Mouse (Mus musculus): Measurements from ENCODE around the gene Uqcc1. TPM values are rescaled to one million over a fixed set of nuclear protein-coding genes. Genes with fewer than 3 reads are reported as not detected.

The Uqcc1 gene
- 1.3 and 2.2 TPM in 2 replicates for polyA plus RNA-seq (2012; ENCODE audit: low replicate concordance)

DNA sequence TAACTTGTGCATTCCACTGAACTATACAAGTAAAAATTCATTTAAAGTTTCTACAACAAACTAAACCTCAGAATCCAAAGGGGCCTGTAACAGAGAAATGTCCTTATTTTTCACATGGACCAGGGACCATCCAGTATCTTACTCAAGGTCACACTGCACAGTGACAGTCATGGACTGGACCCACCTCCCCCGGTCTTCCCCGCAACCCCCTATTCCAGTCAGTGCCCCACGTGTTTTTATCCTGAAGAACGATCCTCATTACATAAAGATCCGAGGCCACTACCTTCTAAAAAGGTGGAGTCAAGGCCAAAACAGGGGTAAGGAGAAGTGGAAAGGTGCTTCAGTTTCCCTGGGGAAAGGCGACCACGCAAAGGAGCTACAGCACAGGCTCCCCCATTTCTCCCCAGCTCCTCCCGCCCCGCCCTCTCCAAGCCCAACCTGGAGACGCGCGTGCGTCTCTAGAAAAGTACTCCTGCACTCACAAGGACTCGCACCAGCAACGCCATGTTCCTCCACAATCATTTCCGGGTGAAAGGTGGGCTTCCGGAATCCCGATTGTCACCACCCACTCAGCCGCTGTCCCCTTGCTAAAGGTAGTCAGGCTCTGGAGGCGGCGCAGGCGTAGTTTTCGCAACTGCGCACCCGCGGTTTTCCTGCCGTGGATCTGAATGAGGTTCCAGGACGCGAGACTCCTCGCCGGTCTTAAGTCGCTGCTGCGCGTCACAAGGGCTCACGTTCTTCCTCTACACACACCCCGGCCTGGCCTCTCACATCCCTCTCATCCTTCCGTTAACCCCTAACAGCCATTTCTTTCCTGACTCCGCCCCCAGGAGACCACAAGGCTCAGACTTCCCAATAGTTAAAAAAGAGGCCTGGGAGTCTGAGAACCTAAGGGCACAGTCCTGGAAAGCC is at the start of gene Uqcc1:
TSS of gene Uqcc1 (minus strand) at position 780 of the 912 bp plus-strand sequence.

GRCm38 (mm10) chr2:155956134-155957059 is 26.3 kb upstream of the Uqcc1 start, which contains the start of gene Cep250:
Gene Cep250, plus strand, starts transcription at chr2:155956458.

GRCm38 (mm10) chr2:155945124-155945523 is 15.0 kb upstream of the Uqcc1 start, which contains the start of gene Gdf5:
Gene Gdf5, minus strand, starts transcription at chr2:155945367.

DNA sequence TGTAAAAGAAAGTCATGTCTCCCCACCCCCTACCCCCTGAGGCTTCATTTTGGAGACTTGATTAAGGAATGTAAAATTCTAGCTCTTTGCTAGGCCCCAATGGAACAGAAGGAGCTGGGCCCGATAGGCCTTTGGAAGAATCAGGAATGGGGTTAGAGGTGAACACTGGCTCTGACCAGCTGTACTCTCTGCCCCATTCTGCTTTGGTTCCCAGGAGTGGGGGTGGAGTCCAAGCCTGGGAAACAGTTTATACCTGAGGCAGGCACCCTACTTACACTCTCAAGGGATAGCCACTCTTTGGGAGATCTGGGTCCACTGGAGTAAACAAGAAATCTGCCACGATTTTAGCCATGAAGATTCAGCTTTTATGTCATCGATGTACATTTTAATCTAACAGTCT is 10.6 kb upstream of the Uqcc1 start, which contains the start of gene Gm15557:
TSS of gene Gm15557 (plus strand) at position 48 of the 400 bp plus-strand sequence.

GRCm38 (mm10) chr2:155834732-155835131 is 95.4 kb downstream of the Uqcc1 start, which contains the start of gene Fam83c:
Gene Fam83c, minus strand, starts transcription at chr2:155834854.

DNA sequence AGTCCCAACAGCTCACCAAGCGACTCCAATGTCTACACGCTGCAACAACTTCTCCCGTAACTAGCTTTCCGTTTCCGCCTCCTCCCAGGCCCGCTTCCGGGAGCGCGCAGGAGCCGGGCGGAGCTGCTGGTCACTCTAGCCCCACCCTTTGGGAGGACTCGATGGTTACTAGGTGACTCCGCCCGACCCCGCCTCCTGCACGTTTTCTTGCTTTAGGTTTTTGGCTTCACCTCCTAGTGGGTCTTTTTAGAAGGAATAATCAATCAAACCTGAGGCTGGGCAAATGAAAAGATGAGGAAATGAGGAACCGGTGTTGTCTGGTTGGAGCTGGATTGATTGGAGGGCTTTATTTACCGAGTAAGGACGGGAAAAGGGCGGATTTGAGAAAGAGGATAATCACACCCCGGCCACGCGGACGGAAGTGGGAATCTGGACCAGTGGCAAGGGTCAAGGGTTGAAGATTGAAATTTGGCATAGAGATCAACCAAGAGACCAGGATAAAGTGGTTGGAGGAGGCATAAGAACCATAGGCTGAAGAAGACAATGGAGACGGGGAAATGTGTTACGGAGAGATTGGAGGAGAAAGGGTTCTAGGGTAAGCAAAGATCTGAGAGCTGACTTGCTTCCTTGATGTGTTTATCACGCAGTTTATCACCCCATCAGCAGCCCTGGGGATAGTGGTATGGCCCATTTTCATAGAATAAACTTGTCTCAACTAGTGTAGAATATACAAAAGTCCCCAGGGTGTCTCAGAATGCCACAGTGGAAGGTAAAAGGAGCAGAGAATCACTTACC is 103.3 kb downstream of the Uqcc1 start, which contains the start of gene Eif6:
TSS of gene Eif6 (minus strand) at position 296 of the 795 bp plus-strand sequence.

DNA sequence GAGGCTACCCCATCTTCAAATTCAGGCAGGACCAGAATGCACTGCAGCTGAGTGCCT is 110.9 kb downstream of the Uqcc1 start, which contains the start of gene BC029722:
TSS of gene BC029722 (minus strand) at position 35 of the 57 bp plus-strand sequence.

Other genes with a start within 250 kb of the Uqcc1 start
- gene Trpc4ap, start 237.9 kb downstream of the Uqcc1 start, polyA plus RNA-seq (2012; ENCODE audit: low replicate concordance), result 112 and 131 TPM in 2 replicates
- 76.2 and 193 TPM in 2 replicates for gene Edem2, start 200.8 kb downstream of the Uqcc1 start, polyA plus RNA-seq (2012; ENCODE audit: low replicate concordance)
- not detected in 2 replicates for gene Gm17581, start 194.4 kb downstream of the Uqcc1 start, polyA plus RNA-seq (2012; ENCODE audit: low replicate concordance)
- 1.3 and 2.4 TPM in 2 replicates for gene Procr, start 179.2 kb downstream of the Uqcc1 start, polyA plus RNA-seq (2012; ENCODE audit: low replicate concordance)
- gene Mmp24, start 155.0 kb downstream of the Uqcc1 start, polyA plus RNA-seq (2012; ENCODE audit: low replicate concordance), result not detected in 2 replicates
- gene BC029722, start 110.9 kb downstream of the Uqcc1 start, polyA plus RNA-seq (2012; ENCODE audit: low replicate concordance), result 42.5 and 89.4 TPM in 2 replicates
- gene Eif6, start 103.4 kb downstream of the Uqcc1 start, polyA plus RNA-seq (2012; ENCODE audit: low replicate concordance), result 128 and 292 TPM in 2 replicates
- not detected in 2 replicates for gene Fam83c, start 95.5 kb downstream of the Uqcc1 start, polyA plus RNA-seq (2012; ENCODE audit: low replicate concordance)
- gene Gm15557, start 10.4 kb upstream of the Uqcc1 start, polyA plus RNA-seq (2012; ENCODE audit: low replicate concordance), result not detected in 2 replicates
- not detected in 2 replicates for gene Gdf5, start 15.1 kb upstream of the Uqcc1 start, polyA plus RNA-seq (2012; ENCODE audit: low replicate concordance)
- 27.5 and 34.6 TPM in 2 replicates for gene Cep250, start 26.1 kb upstream of the Uqcc1 start, polyA plus RNA-seq (2012; ENCODE audit: low replicate concordance)
- 0.07 and 0.43 TPM in 2 replicates for gene 6430550D23Rik, start 77.7 kb upstream of the Uqcc1 start, polyA plus RNA-seq (2012; ENCODE audit: low replicate concordance)
- 55.0 and 74.5 TPM in 2 replicates for gene Ergic3, start 77.7 kb upstream of the Uqcc1 start, polyA plus RNA-seq (2012; ENCODE audit: low replicate concordance)
- 0.03 and 0.06 TPM in 2 replicates for gene Fer1l4, start 122.6 kb upstream of the Uqcc1 start, polyA plus RNA-seq (2012; ENCODE audit: low replicate concordance)
- 0.55 and 1.2 TPM in 2 replicates for gene Spag4, start 134.9 kb upstream of the Uqcc1 start, polyA plus RNA-seq (2012; ENCODE audit: low replicate concordance)
- 49.8 and 73.1 TPM in 2 replicates for gene Cpne1, start 181.7 kb upstream of the Uqcc1 start, polyA plus RNA-seq (2012; ENCODE audit: low replicate concordance)
- 5.5 and 5.8 TPM in 2 replicates for gene Rbm12, start 181.7 kb upstream of the Uqcc1 start, polyA plus RNA-seq (2012; ENCODE audit: low replicate concordance)
- 11.2 and 12.4 TPM in 2 replicates for gene Gm28036, start 196.8 kb upstream of the Uqcc1 start, polyA plus RNA-seq (2012; ENCODE audit: low replicate concordance)
- gene Romo1, start 213.7 kb upstream of the Uqcc1 start, polyA plus RNA-seq (2012; ENCODE audit: low replicate concordance), result 101 and 149 TPM in 2 replicates
- gene Nfs1, start 213.9 kb upstream of the Uqcc1 start, polyA plus RNA-seq (2012; ENCODE audit: low replicate concordance), result 19.9 and 30.5 TPM in 2 replicates
- gene Rbm39, start 249.9 kb upstream of the Uqcc1 start, polyA plus RNA-seq (2012; ENCODE audit: low replicate concordance), result 324 and 419 TPM in 2 replicates

Measured in hematopoietic multipotent progenitor cell, adult 10-12 weeks (in vitro differentiated cells).